Mouse (Mus musculus) layer of hippocampus, postnatal 25 days (tissue): Measurements from ENCODE around the gene Oog3. TPM values are rescaled to one million over a fixed set of nuclear protein-coding genes. Genes with fewer than 3 reads are reported as not detected.

ENCODE experiments used
- DNase-seq, 2 experiments: peaks; one replicate each; pipeline ENCODE4 v3.0.0; 2022; ENCODE audit warnings: mixed read lengths in 2 of 2, low spot score in 1 of 2; ENCODE audit errors: extremely low spot score in 1 of 2
- total RNA-seq, 2 experiments: library from RNA; stranded (reverse); gene quantifications; 2 replicates each; pipeline ENCODE4 v1.2.3; 2021

Gene Oog3
- total RNA-seq = not detected

GRCm38 (mm10) chr4:144162563-144162962 lies at the start of gene Oog3:
TSS of gene Oog3 (minus strand) at chr4:144162663.
- no peak for DNase-seq

DNA sequence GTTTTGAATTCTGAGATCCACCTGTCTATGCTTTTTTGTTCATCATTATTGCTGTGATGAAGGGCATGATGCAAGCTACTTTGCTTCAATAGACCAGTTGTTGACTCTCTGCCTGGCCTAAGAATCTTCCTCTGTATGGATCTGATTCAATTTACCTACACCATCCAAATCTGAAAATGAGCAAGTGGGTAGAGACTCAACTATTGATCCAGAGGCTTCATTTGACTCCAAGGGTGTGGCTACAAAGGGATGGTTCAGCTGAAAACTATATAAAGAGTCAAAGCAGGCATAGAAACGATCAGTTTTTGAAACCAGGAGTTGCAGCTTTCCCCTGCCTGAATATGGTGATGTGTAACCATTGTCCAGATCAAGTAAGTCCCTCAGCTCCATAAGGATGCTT lies 28.0 kb upstream of the Oog3 start, which contains the start of gene Oog2:
TSS of gene Oog2 (plus strand) at position 301 of the 400 bp plus-strand sequence.
- DNase-seq = no peak

Other genes with a start within 250 kb of the Oog3 start
- not detected for gene Pramef25, start 211.6 kb downstream of the Oog3 start, total RNA-seq
- not detected for gene Gm13101, start 195.7 kb downstream of the Oog3 start, total RNA-seq
- gene Pramef17, start 168.3 kb downstream of the Oog3 start, total RNA-seq = not detected
- not detected for gene Pramel4, start 103.5 kb downstream of the Oog3 start, total RNA-seq
- not detected for gene Gm13102, start 56.2 kb downstream of the Oog3 start, total RNA-seq
- gene Oog2, start 28.1 kb upstream of the Oog3 start, total RNA-seq = not detected
- gene C87977, start 50.7 kb upstream of the Oog3 start, total RNA-seq = not detected
- gene Pramel5, start 117.8 kb upstream of the Oog3 start, total RNA-seq = not detected
- not detected for gene Gm13128, start 167.6 kb upstream of the Oog3 start, total RNA-seq
- gene Gm13119, start 195.3 kb upstream of the Oog3 start, total RNA-seq = not detected
- not detected for gene Pramef20, start 215.3 kb upstream of the Oog3 start, total RNA-seq
- not detected for gene Pramef12, start 245.8 kb upstream of the Oog3 start, total RNA-seq